Mouse (Mus musculus) right cerebral cortex, postnatal 25 days (tissue): Measurements from ENCODE around the gene Npff.

Experiments used
- DNase-seq: peaks from one replicate; pipeline ENCODE4 v3.0.0; 2022

Npff gene

GRCm38 (mm10) chr15:102503924-102504782 lies 20.6 kb downstream of the Npff start:
- no peak for DNase-seq

- no peak for DNase-seq
Observed at GRCm38 (mm10) chr15:102503447-102503846, 21.3 kb downstream of the Npff start, which contains the start of gene Gm10337. Gene Gm10337, plus strand, starts transcription at chr15:102503722.

GRCm38 (mm10) chr15:102502254-102502840 lies 22.4 kb downstream of the Npff start:
- DNase-seq = no peak

GRCm38 (mm10) chr15:102501084-102501814 lies 23.5 kb downstream of the Npff start:
- DNase-seq = no peak

GRCm38 (mm10) chr15:102500479-102500878 lies 24.3 kb downstream of the Npff start:
- no peak for DNase-seq

GRCm38 (mm10) chr15:102499851-102500250 lies 24.9 kb downstream of the Npff start:
- no peak for DNase-seq

GRCm38 (mm10) chr15:102499370-102499769 lies 25.4 kb downstream of the Npff start:
- DNase-seq = no peak

- no peak for DNase-seq
Observed at GRCm38 (mm10) chr15:102498322-102498721, 26.4 kb downstream of the Npff start.

- DNase-seq = no peak
Observed at GRCm38 (mm10) chr15:102487664-102488063, 37.1 kb downstream of the Npff start.

GRCm38 (mm10) chr15:102485853-102486252 lies 38.9 kb downstream of the Npff start:
- no peak for DNase-seq

GRCm38 (mm10) chr15:102483136-102483535 lies 41.6 kb downstream of the Npff start:
- DNase-seq = no peak

- DNase-seq = no peak
Observed at GRCm38 (mm10) chr15:102474520-102474919, 50.2 kb downstream of the Npff start.
